Mouse (Mus musculus): ENCODE results near the gene Egfl7. TPM values are rescaled to one million over a fixed set of nuclear protein-coding genes. Genes with fewer than 3 reads are reported as not detected.

Egfl7 gene
- 104 and 156 TPM in 2 replicates for total RNA-seq (2012; rRNA removed)

DNA sequence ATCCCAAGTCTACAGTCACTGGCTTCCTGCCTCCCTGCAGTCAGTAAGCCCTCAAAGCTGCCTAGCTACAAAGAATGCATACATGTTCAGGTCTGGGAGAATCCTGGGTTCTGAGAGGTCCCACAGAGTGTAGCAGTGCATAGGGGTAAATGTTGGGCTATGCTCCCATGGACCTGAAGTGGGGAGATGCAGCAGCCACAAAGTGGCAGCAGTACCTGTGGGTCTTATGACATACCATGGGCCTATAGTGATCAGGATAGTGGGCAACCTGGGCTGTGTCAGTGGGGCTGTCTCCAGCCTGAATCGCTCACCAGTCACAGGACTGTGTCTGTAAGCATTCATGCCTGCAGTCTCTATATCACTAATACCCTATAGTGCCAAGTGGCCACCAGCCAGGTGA is at the start of gene Egfl7:
Egfl7 (plus strand) TSS at position 301 of the 400 bp plus-strand sequence.
- Histone ChIP-seq H3K9me3 (ENCODE audit: control insufficient read depth, insufficient read depth, low read depth, low read length) (no peaks in the 10 kb centered on the region), H3K9ac (ENCODE audit: insufficient read depth, low read depth, low read length, poor library complexity, severe bottlenecking) (no peak within 1 kb of the TSS), H3K27ac (ENCODE audit: insufficient read depth, low read depth, low read length, poor library complexity, severe bottlenecking) (no peak within 1 kb of the TSS), H3K4me1 (ENCODE audit: control insufficient read depth in 2 of 2, insufficient read depth in 2 of 2, low read length in 2 of 2, poor library complexity in 1 of 2) (peaks cover 2 to 28% of the 10 kb centered on the region in 2 experiments; a peak in 3 of 4 replicates), H3K4me3 (ENCODE audit: insufficient read depth in 1 of 2, low read depth in 1 of 2, low read length in 2 of 2, poor library complexity in 1 of 2, severe bottlenecking in 1 of 2) (no peak within 1 kb of the TSS), H3K36me3 (ENCODE audit: control insufficient read depth, insufficient read depth, low read length, poor library complexity, severe bottlenecking) (no peaks in the 10 kb centered on the region)
- in situ Hi-C loops (cut with MboI; ENCODE audit: low sequenced_read_pairs in 2 of 2, unreplicated experiment in 2 of 2), result no loop called here
- TF ChIP-seq CHD2 (IDR thresholded peaks at IDR 0.05; ENCODE audit: low read depth, low read length), result no peak
- no peak for TF ChIP-seq MAFK (IDR thresholded peaks at IDR 0.05; ENCODE audit: insufficient read depth, low read depth, low read length)
- TF ChIP-seq ZC3H11A (IDR thresholded peaks at IDR 0.05; ENCODE audit: borderline replicate concordance, low read depth, low read length), result no peak
- TF ChIP-seq HCFC1 (IDR thresholded peaks at IDR 0.05; ENCODE audit: borderline replicate concordance, insufficient read depth, low read length), result no peak
- no peak for TF ChIP-seq ZNF384 (IDR thresholded peaks at IDR 0.05; ENCODE audit: low read depth, low read length)
- no peak for DNase-seq (ENCODE audit: low read depth, low spot score)

DNA sequence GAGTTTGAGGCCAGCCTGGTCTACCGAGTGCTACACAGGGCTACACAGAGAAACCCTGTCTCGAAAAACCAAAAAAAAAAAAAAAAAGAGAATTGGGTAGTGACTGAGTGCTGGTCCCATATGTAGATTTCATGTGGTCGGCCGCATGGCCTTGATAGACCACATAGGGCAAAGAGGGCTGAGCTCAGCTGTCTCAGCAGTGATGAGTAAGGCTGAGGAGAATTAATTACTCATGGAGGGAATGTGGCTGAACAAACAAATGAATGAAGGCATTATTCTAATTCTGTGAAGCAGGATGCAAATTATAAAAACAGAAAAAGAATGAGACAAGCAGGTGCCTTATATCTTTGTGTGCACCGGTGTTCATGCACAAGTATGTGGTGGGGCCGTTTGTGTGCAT is 48.0 kb upstream of the Egfl7 start:
- no peak for TF ChIP-seq CHD2 (IDR thresholded peaks at IDR 0.05; ENCODE audit: low read depth, low read length)
- no peak for TF ChIP-seq HCFC1 (IDR thresholded peaks at IDR 0.05; ENCODE audit: borderline replicate concordance, insufficient read depth, low read length)
- TF ChIP-seq MAFK (IDR thresholded peaks at IDR 0.05; ENCODE audit: insufficient read depth, low read depth, low read length), result no peak
- Histone ChIP-seq H3K27ac (ENCODE audit: insufficient read depth, low read depth, low read length, poor library complexity, severe bottlenecking) (no peak overlapping the region), H3K9ac (ENCODE audit: insufficient read depth, low read depth, low read length, poor library complexity, severe bottlenecking) (no peak overlapping the region), H3K9me3 (ENCODE audit: control insufficient read depth, insufficient read depth, low read depth, low read length) (no peaks in the 10 kb centered on the region), H3K36me3 (ENCODE audit: control insufficient read depth, insufficient read depth, low read length, poor library complexity, severe bottlenecking) (no peaks in the 10 kb centered on the region), H3K4me1 (ENCODE audit: control insufficient read depth in 2 of 2, insufficient read depth in 2 of 2, low read length in 2 of 2, poor library complexity in 1 of 2) (peaks cover 1 to 2% of the 10 kb centered on the region in 2 experiments; a peak in 2 of 4 replicates), H3K4me3 (ENCODE audit: insufficient read depth in 1 of 2, low read depth in 1 of 2, low read length in 2 of 2, poor library complexity in 1 of 2, severe bottlenecking in 1 of 2) (no peak overlapping the region)
- DNase-seq (ENCODE audit: low read depth, low spot score), result no peak
- in situ Hi-C loops (cut with MboI; ENCODE audit: low sequenced_read_pairs in 2 of 2, unreplicated experiment in 2 of 2), result no loop called here

DNA sequence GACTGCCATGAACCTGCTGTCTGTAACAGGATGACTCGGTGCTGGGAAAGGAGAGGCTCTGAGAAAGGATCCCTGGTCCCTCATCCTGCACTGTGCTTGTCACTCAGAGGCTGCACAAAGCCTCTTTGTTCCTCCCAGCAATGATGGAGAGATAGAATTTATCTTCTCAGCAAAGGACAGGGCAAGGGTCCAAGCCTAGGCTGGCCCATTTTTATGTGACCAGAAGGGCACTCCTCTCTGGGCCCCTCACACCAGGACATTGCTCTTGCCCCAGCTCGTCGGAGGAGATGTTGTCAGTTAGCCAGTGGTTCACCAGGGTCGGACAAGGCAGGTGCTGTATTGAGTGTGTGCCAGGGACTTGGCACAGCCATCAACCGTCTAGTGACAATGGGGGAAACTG is 46.6 kb upstream of the Egfl7 start:
- H3K36me3 ChIP-seq (ENCODE audit: control insufficient read depth, insufficient read depth, low read length, poor library complexity, severe bottlenecking), result no peaks in the 10 kb centered on the region
- H3K4me1 ChIP-seq (ENCODE audit: control insufficient read depth in 2 of 2, insufficient read depth in 2 of 2, low read length in 2 of 2, poor library complexity in 1 of 2), result no peaks in the 10 kb centered on the region
- H3K4me3 ChIP-seq (ENCODE audit: insufficient read depth in 1 of 2, low read depth in 1 of 2, low read length in 2 of 2, poor library complexity in 1 of 2, severe bottlenecking in 1 of 2), result no peak overlapping the region
- in situ Hi-C loops (cut with MboI; ENCODE audit: low sequenced_read_pairs in 2 of 2, unreplicated experiment in 2 of 2), result no loop called here
- TF ChIP-seq CHD2 (IDR thresholded peaks at IDR 0.05; ENCODE audit: low read depth, low read length), result no peak
- TF ChIP-seq HCFC1 (IDR thresholded peaks at IDR 0.05; ENCODE audit: borderline replicate concordance, insufficient read depth, low read length), result no peak
- TF ChIP-seq ZNF384 (IDR thresholded peaks at IDR 0.05; ENCODE audit: low read depth, low read length), result no peak
- no peak for TF ChIP-seq ZC3H11A (IDR thresholded peaks at IDR 0.05; ENCODE audit: borderline replicate concordance, low read depth, low read length)
- TF ChIP-seq MAFK (IDR thresholded peaks at IDR 0.05; ENCODE audit: insufficient read depth, low read depth, low read length), result no peak
- no peak overlapping the region for H3K9ac ChIP-seq (ENCODE audit: insufficient read depth, low read depth, low read length, poor library complexity, severe bottlenecking)
- no peaks in the 10 kb centered on the region for H3K9me3 ChIP-seq (ENCODE audit: control insufficient read depth, insufficient read depth, low read depth, low read length)
- no peak for DNase-seq (ENCODE audit: low read depth, low spot score)
- no peak overlapping the region for H3K27ac ChIP-seq (ENCODE audit: insufficient read depth, low read depth, low read length, poor library complexity, severe bottlenecking)

DNA sequence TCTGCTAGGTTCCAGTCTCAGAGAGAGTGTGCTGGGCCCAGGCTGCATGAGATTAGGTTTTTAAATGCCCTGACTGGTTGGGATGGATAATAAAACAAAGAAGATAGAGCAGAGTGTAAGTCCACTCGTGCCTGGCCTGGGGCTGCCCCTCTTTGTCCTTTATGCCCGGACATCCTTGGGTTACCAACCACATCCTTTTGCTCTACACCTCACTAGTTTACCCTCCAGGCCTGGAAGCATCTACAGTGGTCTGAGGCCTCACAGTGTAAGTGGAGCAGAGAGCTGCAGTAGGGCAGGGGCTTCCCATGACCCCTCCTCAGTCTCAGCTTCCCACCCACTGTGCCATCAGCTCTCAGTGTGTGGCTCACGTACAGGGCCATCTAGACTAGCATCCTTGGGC is 45.7 kb upstream of the Egfl7 start:
- Histone ChIP-seq H3K27ac (ENCODE audit: insufficient read depth, low read depth, low read length, poor library complexity, severe bottlenecking) (no peak overlapping the region), H3K9me3 (ENCODE audit: control insufficient read depth, insufficient read depth, low read depth, low read length) (no peaks in the 10 kb centered on the region), H3K4me3 (ENCODE audit: insufficient read depth in 1 of 2, low read depth in 1 of 2, low read length in 2 of 2, poor library complexity in 1 of 2, severe bottlenecking in 1 of 2) (no peak overlapping the region), H3K4me1 (ENCODE audit: control insufficient read depth in 2 of 2, insufficient read depth in 2 of 2, low read length in 2 of 2, poor library complexity in 1 of 2) (no peaks in the 10 kb centered on the region), H3K36me3 (ENCODE audit: control insufficient read depth, insufficient read depth, low read length, poor library complexity, severe bottlenecking) (no peaks in the 10 kb centered on the region), H3K9ac (ENCODE audit: insufficient read depth, low read depth, low read length, poor library complexity, severe bottlenecking) (no peak overlapping the region)
- DNase-seq (ENCODE audit: low read depth, low spot score), result no peak
- TF ChIP-seq ZC3H11A (IDR thresholded peaks at IDR 0.05; ENCODE audit: borderline replicate concordance, low read depth, low read length), result no peak
- no peak for TF ChIP-seq HCFC1 (IDR thresholded peaks at IDR 0.05; ENCODE audit: borderline replicate concordance, insufficient read depth, low read length)
- TF ChIP-seq MAFK (IDR thresholded peaks at IDR 0.05; ENCODE audit: insufficient read depth, low read depth, low read length), result no peak
- no peak for TF ChIP-seq CHD2 (IDR thresholded peaks at IDR 0.05; ENCODE audit: low read depth, low read length)
- no peak for TF ChIP-seq ZNF384 (IDR thresholded peaks at IDR 0.05; ENCODE audit: low read depth, low read length)
- in situ Hi-C loops (cut with MboI; ENCODE audit: low sequenced_read_pairs in 2 of 2, unreplicated experiment in 2 of 2), result no loop called here

DNA sequence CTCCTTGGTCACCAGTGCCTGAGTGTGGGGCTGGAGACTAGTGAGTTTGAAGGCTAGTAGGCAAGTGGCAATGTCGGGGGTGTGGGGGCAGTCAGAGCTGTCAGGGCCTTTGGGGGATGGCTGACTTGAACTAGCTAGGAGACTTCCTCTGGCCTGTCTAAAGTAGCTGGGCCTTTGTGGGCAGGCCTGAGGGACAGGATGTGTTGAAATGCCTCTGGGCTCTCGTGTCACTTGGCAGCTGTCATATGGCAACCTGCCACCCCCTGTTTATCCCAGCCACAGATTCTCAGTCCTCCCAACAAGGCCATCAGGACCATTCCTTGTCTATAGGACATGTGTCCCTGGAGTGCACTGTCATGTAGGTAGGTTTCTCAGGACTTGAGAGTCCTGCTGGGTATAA is 45.2 kb upstream of the Egfl7 start:
- no peak for TF ChIP-seq MAFK (IDR thresholded peaks at IDR 0.05; ENCODE audit: insufficient read depth, low read depth, low read length)
- TF ChIP-seq CHD2 (IDR thresholded peaks at IDR 0.05; ENCODE audit: low read depth, low read length), result no peak
- no peak for TF ChIP-seq ZNF384 (IDR thresholded peaks at IDR 0.05; ENCODE audit: low read depth, low read length)
- TF ChIP-seq HCFC1 (IDR thresholded peaks at IDR 0.05; ENCODE audit: borderline replicate concordance, insufficient read depth, low read length), result no peak
- no peak for TF ChIP-seq ZC3H11A (IDR thresholded peaks at IDR 0.05; ENCODE audit: borderline replicate concordance, low read depth, low read length)
- no peaks in the 10 kb centered on the region for H3K4me1 ChIP-seq (ENCODE audit: control insufficient read depth in 2 of 2, insufficient read depth in 2 of 2, low read length in 2 of 2, poor library complexity in 1 of 2)
- in situ Hi-C loops (cut with MboI; ENCODE audit: low sequenced_read_pairs in 2 of 2, unreplicated experiment in 2 of 2), result no loop called here
- no peaks in the 10 kb centered on the region for H3K36me3 ChIP-seq (ENCODE audit: control insufficient read depth, insufficient read depth, low read length, poor library complexity, severe bottlenecking)
- no peaks in the 10 kb centered on the region for H3K9me3 ChIP-seq (ENCODE audit: control insufficient read depth, insufficient read depth, low read depth, low read length)
- H3K27ac ChIP-seq (ENCODE audit: insufficient read depth, low read depth, low read length, poor library complexity, severe bottlenecking), result no peak overlapping the region
- no peak for DNase-seq (ENCODE audit: low read depth, low spot score)
- H3K9ac ChIP-seq (ENCODE audit: insufficient read depth, low read depth, low read length, poor library complexity, severe bottlenecking), result no peak overlapping the region
- no peak overlapping the region for H3K4me3 ChIP-seq (ENCODE audit: insufficient read depth in 1 of 2, low read depth in 1 of 2, low read length in 2 of 2, poor library complexity in 1 of 2, severe bottlenecking in 1 of 2)
